Mouse (Mus musculus) limb, embryonic 14.5 days (tissue): ENCODE data around the gene Cfap61. TPM values are rescaled to one million over a fixed set of nuclear protein-coding genes. Genes with fewer than 3 reads are reported as not detected.

ENCODE experiments used
- ATAC-seq: fragments of 200-750 bp; cut with Nextera tagmentation; 2 replicates; pipeline ENCODE4 v1.8.0; 2017; ENCODE audit warnings: low read depth, moderate number of reproducible peaks, moderate TSS enrichment; ENCODE audit not compliant: low FRiP score
- DNase-seq: peaks from one replicate; pipeline ENCODE4 v3.0.0-alpha.2; 2015; ENCODE audit warnings: low spot score
- H3K27ac ChIP-seq: fragments of 300-500 bp; sonication (generic); replicated peaks from 2 replicates; pipeline ENCODE4 v1.5.1; 2014; ENCODE audit warnings: low read depth, mild to moderate bottlenecking, low read length, moderate library complexity, mixed read lengths
- H3K27me3 ChIP-seq: fragments of 300-500 bp; sonication (generic); 2 replicates; pipeline ENCODE4 v1.6.1; 2014; ENCODE audit warnings: low read length, mixed read lengths; ENCODE audit not compliant: control insufficient read depth, insufficient read depth
- H3K36me3 ChIP-seq: fragments of 300-500 bp; sonication (generic); 2 replicates; pipeline ENCODE4 v1.6.1; 2014; ENCODE audit warnings: mild to moderate bottlenecking, low read length, moderate library complexity, mixed read lengths; ENCODE audit not compliant: control insufficient read depth, insufficient read depth
- H3K4me1 ChIP-seq: fragments of 300-500 bp; sonication (generic); 2 replicates; pipeline ENCODE4 v1.6.1; 2014; ENCODE audit warnings: antibody characterized with exemption, low read length, mixed read lengths; ENCODE audit not compliant: control insufficient read depth, insufficient read depth
- H3K4me2 ChIP-seq: fragments of 300-500 bp; sonication (generic); replicated peaks from 2 replicates; pipeline ENCODE4 v1.6.1; 2014; ENCODE audit warnings: low read depth, mild to moderate bottlenecking, low read length, moderate library complexity; ENCODE audit not compliant: severe bottlenecking
- H3K4me3 ChIP-seq: fragments of 300-500 bp; sonication (generic); replicated peaks from 2 replicates; pipeline ENCODE4 v1.5.1; 2014; ENCODE audit warnings: low read length
- H3K9ac ChIP-seq: fragments of 300-500 bp; sonication (generic); 2 replicates; pipeline ENCODE4 v1.6.1; 2014; ENCODE audit warnings: mild to moderate bottlenecking, low read depth, low read length, moderate library complexity; ENCODE audit not compliant: severe bottlenecking
- H3K9me3 ChIP-seq: fragments of 300-500 bp; sonication (generic); 2 replicates; pipeline ENCODE4 v1.6.1; 2016; ENCODE audit warnings: low read length; ENCODE audit not compliant: control insufficient read depth
- POLR2A ChIP-seq: fragments of 200-500 bp; IDR thresholded peaks from 2 replicates; pipeline ENCODE4 v1.8.0; 2012; ENCODE audit warnings: inconsistent platforms, mild to moderate bottlenecking, moderate library complexity, borderline replicate concordance; ENCODE audit not compliant: insufficient read depth, insufficient read length; ENCODE audit errors: extremely low read depth
- WGBS: fragments of 180-500 bp; shearing (Covaris S2); extraction: QIAGEN DNeasy Blood & Tissue Kit; methylation state at CpG from one replicate; pipeline ENCODE4 v1.1.7; 2014; 5-methylcytosine and 5-hydroxymethylcytosine counted together
- polyA plus RNA-seq, 2 experiments: library from polyadenylated mRNA; depleted of rRNA in 1 of 2; stranded (reverse) in 1 of 2; unstranded in 1 of 2; fragments of >200 nt; fragmentation: Nextera tagmentation in 1 of 2; extraction: Ambion mirVana in 1 of 2; gene quantifications; 2 replicates each; pipeline versions ENCODE4 v1.2.1 to v1.2.3; 2012 to 2014

Gene Cfap61
- polyA plus RNA-seq, 2 experiments, result 0.15 TPM; not detected in 1

- no peak overlapping the region for H3K9ac ChIP-seq
- 1% methylated on average over 23 of the region's 24 CpGs for WGBS
- peak overlapping the region; percentile 48 for H3K4me3 ChIP-seq
- H3K4me1 ChIP-seq, result peaks cover 17% of the 10 kb centered on the region
- peak overlapping the region; percentile 94 for H3K4me2 ChIP-seq
- H3K27me3 ChIP-seq, result peaks cover 91% of the 10 kb centered on the region
- DNase-seq (no peak), ATAC-seq (no peak)
- no peaks in the 10 kb centered on the region for H3K36me3 ChIP-seq
- no peak for TF ChIP-seq POLR2A
- H3K9me3 ChIP-seq, result no peaks in the 10 kb centered on the region
- H3K27ac ChIP-seq, result no peak overlapping the region
Measured at GRCm38 (mm10) chr2:146220591-146221075, 286.0 kb downstream of the Cfap61 start.

GRCm38 (mm10) chr2:146221076-146221928 lies 286.7 kb downstream of the Cfap61 start, which contains the start of gene Insm1:
Gene Insm1 (plus strand): TSS chr2:146221921.
- peak within 1 kb of the TSS; percentile 94 for H3K4me2 ChIP-seq
- H3K27ac ChIP-seq, result no peak within 1 kb of the TSS
- 0 out of 2 replicates have a peak within 1 kb of the TSS, but pooled peaks have one; percentile 3 for H3K9ac ChIP-seq
- no peak for DNase-seq
- no peak for TF ChIP-seq POLR2A
- H3K27me3 ChIP-seq, result peaks cover 91% of the 10 kb centered on the region
- H3K4me3 ChIP-seq, result peak within 1 kb of the TSS; percentile 48
- peak; percentile 54; the same call in 1 of the 2 replicates for ATAC-seq
- H3K4me1 ChIP-seq, result peaks cover 17% of the 10 kb centered on the region
- under 1% methylated on average over 49 of the region's 86 CpGs for WGBS
- H3K36me3 ChIP-seq, result no peaks in the 10 kb centered on the region
- no peaks in the 10 kb centered on the region for H3K9me3 ChIP-seq

- H3K27ac ChIP-seq, result no peak overlapping the region
- peak overlapping the region; percentile 94 for H3K4me2 ChIP-seq
- no peaks in the 10 kb centered on the region for H3K9me3 ChIP-seq
- H3K9ac ChIP-seq, result 0 out of 2 replicates have a peak overlapping the region, but pooled peaks have one; percentile 3
- H3K36me3 ChIP-seq, result no peaks in the 10 kb centered on the region
- peak; percentile 24; the same call in 1 of the 2 replicates for ATAC-seq
- no peak for TF ChIP-seq POLR2A
- H3K4me1 ChIP-seq, result peaks cover 17% of the 10 kb centered on the region
- DNase-seq, result no peak
- peak overlapping the region; percentile 48 for H3K4me3 ChIP-seq
- peaks cover 95% of the 10 kb centered on the region for H3K27me3 ChIP-seq
- 14% methylated on average over 8 of the region's 44 CpGs for WGBS
Measured at GRCm38 (mm10) chr2:146221929-146222278, 287.3 kb downstream of the Cfap61 start.

GRCm38 (mm10) chr2:146222279-146223175 lies 287.9 kb downstream of the Cfap61 start:
- no peak for DNase-seq
- H3K36me3 ChIP-seq, result no peaks in the 10 kb centered on the region
- H3K4me3 ChIP-seq, result peak overlapping the region; percentile 48
- H3K27me3 ChIP-seq, result peaks cover 95% of the 10 kb centered on the region
- ATAC-seq, result 0 out of 2 replicates have a peak, but pooled peaks have one; percentile 5
- H3K9ac ChIP-seq, result 0 out of 2 replicates have a peak overlapping the region, but pooled peaks have one; percentile 3
- H3K27ac ChIP-seq, result no peak overlapping the region
- H3K4me1 ChIP-seq, result peaks cover 17% of the 10 kb centered on the region
- under 1% methylated on average over 29 of the region's 133 CpGs for WGBS
- no peak for TF ChIP-seq POLR2A
- H3K4me2 ChIP-seq, result peak overlapping the region; percentile 94
- H3K9me3 ChIP-seq, result no peaks in the 10 kb centered on the region

GRCm38 (mm10) chr2:146223176-146223905 lies 288.8 kb downstream of the Cfap61 start:
- peaks cover 91% of the 10 kb centered on the region for H3K27me3 ChIP-seq
- ATAC-seq, result no peak
- peak overlapping the region; percentile 48 for H3K4me3 ChIP-seq
- WGBS, result under 1% methylated on average over 45 of the region's 75 CpGs
- no peak for DNase-seq
- TF ChIP-seq POLR2A, result no peak
- no peak overlapping the region for H3K9ac ChIP-seq
- H3K4me2 ChIP-seq, result peak overlapping the region; percentile 94
- no peaks in the 10 kb centered on the region for H3K36me3 ChIP-seq
- H3K27ac ChIP-seq, result no peak overlapping the region
- H3K4me1 ChIP-seq, result peaks cover 17% of the 10 kb centered on the region
- no peaks in the 10 kb centered on the region for H3K9me3 ChIP-seq
